Mouse (Mus musculus) embryonic facial prominence, embryonic 12.5 days (tissue): Measurements from ENCODE around the gene Gm28168. TPM values are rescaled to one million over a fixed set of nuclear protein-coding genes. Genes with fewer than 3 reads are reported as not detected.
"Not testable (repeated sequence)": the region's sequence is repeated elsewhere in the genome, so short reads cannot be mapped to it uniquely, and the experiment has no call there.

ENCODE experiments used
- ATAC-seq: fragments of 200-750 bp; cut with Nextera tagmentation; 2 replicates; pipeline ENCODE4 v1.8.0; 2017; ENCODE audit not compliant: insufficient number of reproducible peaks, insufficient read depth, low FRiP score, low TSS enrichment
- H3K27ac ChIP-seq: fragments of 300-500 bp; sonication (generic); 2 replicates; pipeline ENCODE4 v1.5.1; 2016; ENCODE audit warnings: mild to moderate bottlenecking
- H3K27me3 ChIP-seq: fragments of 300-500 bp; sonication (generic); 2 replicates; pipeline ENCODE4 v1.6.1; 2016; ENCODE audit warnings: mild to moderate bottlenecking, moderate library complexity
- H3K36me3 ChIP-seq: fragments of 300-500 bp; sonication (generic); 2 replicates; pipeline ENCODE4 v1.6.1; 2016; ENCODE audit warnings: mild to moderate bottlenecking
- H3K4me1 ChIP-seq: fragments of 300-500 bp; sonication (generic); 2 replicates; pipeline ENCODE4 v1.6.1; 2016
- H3K4me2 ChIP-seq: fragments of 300-500 bp; sonication (generic); replicated peaks from 2 replicates; pipeline ENCODE4 v1.6.1; 2016; ENCODE audit warnings: mild to moderate bottlenecking, moderate library complexity
- H3K4me3 ChIP-seq: fragments of 300-500 bp; sonication (generic); 2 replicates; pipeline ENCODE4 v1.5.1; 2016; ENCODE audit warnings: mild to moderate bottlenecking
- H3K9ac ChIP-seq: fragments of 300-500 bp; sonication (generic); 2 replicates; pipeline ENCODE4 v1.6.1; 2016; ENCODE audit warnings: mild to moderate bottlenecking, moderate library complexity
- H3K9me3 ChIP-seq: fragments of 300-500 bp; sonication (generic); 2 replicates; pipeline ENCODE4 v1.6.1; 2016; ENCODE audit warnings: mild to moderate bottlenecking, moderate library complexity
- WGBS: fragments of 180-500 bp; shearing (Covaris S2); methylation state at CpG from one replicate; pipeline ENCODE4 v1.1.7; 2016; 5-methylcytosine and 5-hydroxymethylcytosine counted together
- polyA plus RNA-seq: library from polyadenylated mRNA; unstranded; fragments of >200 nt; fragmentation: Nextera tagmentation; extraction: Ambion mirVana; gene quantifications from 2 replicates; pipeline ENCODE4 v1.2.1, GENCODE M21; 2016

The Gm28168 gene
- polyA plus RNA-seq: not detected in 2 replicates

DNA sequence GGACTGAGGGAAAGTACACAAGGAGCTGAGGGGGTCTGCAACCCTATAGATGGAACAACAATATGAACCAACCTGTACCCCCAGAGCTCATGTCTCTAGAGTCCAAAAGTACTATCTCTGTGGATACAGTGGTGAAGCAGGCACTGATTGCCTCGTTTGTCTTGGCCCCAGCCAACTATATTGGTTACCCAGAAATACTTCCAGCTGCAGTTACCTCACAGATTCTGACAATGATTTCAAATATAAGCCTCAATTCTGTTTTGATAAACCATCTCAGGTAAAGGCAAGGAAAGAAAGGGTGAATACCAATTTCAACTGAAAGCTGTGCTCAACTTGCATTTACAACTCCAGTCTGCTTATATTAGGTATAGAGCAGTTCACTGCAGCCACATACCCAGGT, at the start of gene Gm28168:
TSS of gene Gm28168 (plus strand) at position 301 of the 400 bp plus-strand sequence.
- 47% methylated on average over 1 of the region's 1 CpGs for WGBS
- ATAC-seq, H3K9ac ChIP-seq, H3K9me3 ChIP-seq, H3K27ac ChIP-seq, H3K36me3 ChIP-seq, H3K4me3 ChIP-seq, H3K4me1 ChIP-seq, H3K27me3 ChIP-seq, H3K4me2 ChIP-seq: not testable (repeated sequence)

DNA sequence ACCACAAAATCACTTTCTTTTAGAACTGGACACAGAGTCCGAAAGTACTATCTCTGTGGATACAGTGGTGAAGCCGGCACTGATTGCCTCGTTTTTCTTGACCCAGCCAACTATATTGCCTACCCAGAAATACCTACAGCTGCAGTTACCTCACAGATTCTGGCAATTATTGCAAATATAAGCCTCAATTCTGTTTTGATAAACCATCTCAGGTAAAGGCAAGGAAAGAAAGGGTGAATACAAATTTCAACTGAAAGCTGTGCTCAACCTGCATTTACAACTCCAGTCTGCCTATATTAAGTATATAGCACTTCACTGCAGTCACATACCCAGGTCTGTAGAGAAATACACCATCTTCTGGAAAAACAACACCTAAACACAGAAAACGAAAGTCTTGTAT, 37.8 kb downstream of the Gm28168 start, which contains the start of gene Gm7145:
TSS of gene Gm7145 (plus strand) at position 301 of the 400 bp plus-strand sequence.
- WGBS: 71% methylated on average over 4 of the region's 4 CpGs
- H3K9ac ChIP-seq: no peak within 1 kb of the TSS

More for the DNA sequence above, 37.8 kb downstream of the Gm28168 start, which contains the start of gene Gm7145:
- Histone ChIP-seq H3K27me3 (no peaks in the 10 kb centered on the region), H3K4me3 (no peak within 1 kb of the TSS), H3K9me3 (0 out of 2 replicates have a peak, but pooled peaks cover 3% of the 10 kb centered on the region), H3K36me3 (no peaks in the 10 kb centered on the region), H3K27ac (no peak within 1 kb of the TSS), H3K4me1 (no peaks in the 10 kb centered on the region), H3K4me2 (no peak within 1 kb of the TSS)
- ATAC-seq: no peak

Other genes with a start within 250 kb of the Gm28168 start
- not detected in 2 replicates for gene Gm28363, start 230.9 kb upstream of the Gm28168 start, polyA plus RNA-seq
- not detected in 2 replicates for gene B020011L13Rik, start 146.9 kb upstream of the Gm28168 start, polyA plus RNA-seq
- gene Gm28360, start 97.9 kb upstream of the Gm28168 start, polyA plus RNA-seq: not detected in 2 replicates
- not detected in 2 replicates for gene Gm7145, start 37.9 kb downstream of the Gm28168 start, polyA plus RNA-seq
- 0.35 and 0.38 TPM in 2 replicates for gene Gm29106, start 248.5 kb downstream of the Gm28168 start, polyA plus RNA-seq